Mouse (Mus musculus): ENCODE measurements around the gene Tmem25.

Gene Tmem25

DNA sequence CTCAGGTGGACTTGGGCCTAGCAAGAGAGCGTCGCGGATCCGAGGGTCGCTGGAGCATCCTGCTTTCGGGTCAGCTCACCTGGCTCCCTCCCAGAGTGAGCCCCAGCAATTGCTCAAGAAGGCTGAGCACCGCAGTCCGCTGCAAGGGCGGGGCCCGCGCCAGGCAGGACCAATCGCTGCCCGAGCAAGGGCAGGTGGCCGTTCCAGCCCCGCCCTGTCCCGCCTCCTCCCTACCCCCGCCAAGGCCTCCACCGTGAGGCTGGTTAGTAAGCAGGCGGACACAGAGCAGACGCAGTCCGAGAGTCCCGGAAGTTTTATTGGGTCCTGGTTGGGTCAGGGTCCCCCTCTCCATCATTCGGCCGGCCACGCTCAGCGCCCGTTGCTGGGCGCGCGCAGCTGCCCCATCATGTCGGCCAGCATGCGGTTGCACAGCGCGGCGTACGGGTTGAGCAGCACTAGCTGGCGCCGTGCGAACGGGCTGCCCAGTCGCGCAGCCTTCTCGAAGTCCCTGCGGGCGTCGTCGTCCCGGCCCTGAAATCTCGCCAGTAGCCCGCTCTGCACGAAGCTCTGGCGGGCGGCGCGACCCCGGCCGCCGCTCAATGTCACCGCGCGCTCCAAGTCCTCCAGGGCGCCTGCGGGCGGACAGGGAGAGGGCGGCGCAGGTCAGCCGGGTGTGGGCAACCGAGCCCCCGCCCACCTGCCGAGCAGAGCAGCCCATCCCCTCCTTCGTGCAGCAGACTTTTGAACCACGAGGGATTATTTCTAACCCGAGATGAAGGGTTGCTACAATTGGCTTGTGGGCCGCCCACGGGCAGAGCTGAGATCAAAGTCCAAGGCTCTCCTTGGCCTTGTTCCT is at the start of gene Tmem25:
TSS of gene Tmem25 (minus strand) at position 206 of the 856 bp plus-strand sequence.
- DNase-seq (ENCODE audit: low spot score): peak; percentile 79

DNA sequence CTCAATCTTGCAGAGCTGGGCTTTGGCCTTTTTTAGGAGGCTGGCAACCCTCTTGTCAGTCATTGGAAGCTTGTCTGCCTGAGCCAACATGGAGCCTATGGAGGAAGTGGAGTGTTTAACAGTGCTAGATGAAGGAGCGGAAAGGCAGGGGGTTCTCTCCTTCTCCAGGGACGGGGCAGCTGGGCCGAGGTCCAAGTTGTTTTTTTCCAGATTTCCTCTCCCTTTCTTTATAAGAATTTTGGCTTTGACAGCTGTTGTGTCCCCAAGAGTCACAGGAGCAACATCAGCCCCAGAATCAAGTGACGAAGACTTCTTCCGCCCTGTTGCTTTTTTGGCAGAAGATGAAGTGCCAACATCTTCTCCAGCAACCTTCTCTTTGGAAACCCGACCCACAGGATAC is 48.3 kb upstream of the Tmem25 start:
- DNase-seq (ENCODE audit: low spot score): no peak

DNA sequence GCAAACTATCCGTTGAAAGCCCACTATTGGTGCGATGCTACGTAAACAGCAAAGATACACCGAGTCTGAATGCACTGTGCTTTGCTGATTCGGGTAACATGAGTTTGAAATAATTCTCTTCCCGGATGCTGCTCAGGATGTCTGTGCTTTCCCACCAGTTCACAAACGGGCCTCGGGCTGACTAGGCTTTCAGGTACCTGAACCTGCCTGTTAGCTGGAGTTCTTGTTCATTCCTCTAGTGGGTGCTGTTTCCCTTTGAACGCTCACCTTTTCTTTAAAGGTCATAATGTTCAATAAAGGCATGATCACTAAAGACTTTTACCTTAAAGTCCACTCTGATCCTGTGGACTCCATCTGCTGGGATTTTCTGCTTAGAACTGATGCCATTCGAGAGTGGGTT is 42.1 kb upstream of the Tmem25 start:
- DNase-seq (ENCODE audit: low spot score): no peak

DNA sequence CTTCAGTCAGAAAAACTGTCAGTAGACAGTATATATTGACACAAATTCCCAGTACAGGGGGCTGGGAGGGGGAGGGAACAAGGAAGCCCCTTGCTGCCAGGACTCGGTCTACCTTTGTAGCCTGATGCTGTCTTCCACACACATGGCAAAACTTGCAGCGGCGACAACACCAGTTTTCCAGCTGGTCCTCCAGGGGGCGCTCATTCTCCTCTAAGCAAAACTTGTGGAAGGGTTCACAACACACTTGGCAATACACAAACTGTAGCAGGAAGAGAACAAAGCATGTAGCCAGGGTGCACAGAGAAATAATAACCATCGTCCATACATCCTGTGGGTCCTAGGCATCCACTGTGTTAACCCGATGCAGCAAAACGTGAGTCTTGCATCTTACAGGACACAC is 37.3 kb upstream of the Tmem25 start:
- peak; percentile 51 for DNase-seq (ENCODE audit: low spot score)

DNA sequence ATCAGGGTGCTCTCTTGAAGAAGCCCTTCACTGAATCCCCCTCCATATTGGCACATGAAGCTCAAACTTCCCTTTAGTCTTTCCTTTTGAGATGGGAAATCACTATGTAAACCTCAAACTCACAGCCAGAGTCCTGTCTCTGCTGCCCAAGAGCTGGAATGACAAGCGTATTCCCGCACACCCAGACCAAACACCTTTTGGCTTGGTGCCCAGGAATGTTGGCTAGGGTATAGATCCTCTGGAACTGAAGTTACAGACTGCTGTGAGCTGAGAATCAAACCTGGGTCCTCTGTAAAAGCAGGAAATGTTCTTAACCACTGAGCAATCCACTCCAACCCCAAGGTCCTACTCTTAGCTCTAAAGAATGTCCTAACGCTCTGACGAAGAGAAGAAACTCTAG is 33.2 kb upstream of the Tmem25 start:
- DNase-seq (ENCODE audit: low spot score): no peak

DNA sequence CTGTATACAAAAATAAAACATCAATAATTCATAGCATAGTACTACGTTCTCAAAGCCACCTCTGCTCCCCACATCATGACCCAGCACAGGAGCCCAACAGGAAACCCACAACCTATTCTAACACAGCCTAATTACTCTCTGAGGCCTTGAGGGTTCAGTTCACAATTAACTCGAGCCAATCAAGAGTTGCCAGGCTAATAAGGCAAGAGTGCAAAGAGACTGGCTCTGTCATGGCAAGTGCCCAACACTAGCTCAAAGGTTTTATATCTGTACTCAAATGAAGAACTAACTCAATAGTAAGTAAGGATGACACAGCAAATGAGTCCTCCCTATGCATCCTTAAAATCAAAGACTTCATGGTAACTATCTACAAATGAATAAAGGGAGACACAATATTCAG is 31.4 kb upstream of the Tmem25 start:
- DNase-seq (ENCODE audit: low spot score): no peak

DNA sequence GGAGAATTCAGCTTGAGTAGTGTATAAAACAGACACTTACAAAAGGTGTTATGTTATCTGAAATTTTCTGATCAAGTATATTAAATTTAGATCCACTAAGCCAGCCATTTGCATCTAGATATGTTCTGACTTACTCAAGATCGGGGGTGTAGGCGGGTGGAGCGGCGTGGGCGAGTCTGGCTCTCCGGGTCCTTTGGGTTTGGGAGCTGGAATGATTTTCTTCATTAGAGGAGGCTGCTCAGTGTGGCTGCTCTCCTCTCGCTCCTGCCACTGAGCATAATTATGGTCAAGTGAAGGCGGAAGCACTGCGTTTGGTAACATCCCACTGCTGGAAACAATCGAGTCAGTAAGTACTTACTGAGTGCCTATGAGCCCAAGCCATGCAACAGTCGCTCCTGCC is 29.8 kb upstream of the Tmem25 start:
- peak; percentile 29 for DNase-seq (ENCODE audit: low spot score)

DNA sequence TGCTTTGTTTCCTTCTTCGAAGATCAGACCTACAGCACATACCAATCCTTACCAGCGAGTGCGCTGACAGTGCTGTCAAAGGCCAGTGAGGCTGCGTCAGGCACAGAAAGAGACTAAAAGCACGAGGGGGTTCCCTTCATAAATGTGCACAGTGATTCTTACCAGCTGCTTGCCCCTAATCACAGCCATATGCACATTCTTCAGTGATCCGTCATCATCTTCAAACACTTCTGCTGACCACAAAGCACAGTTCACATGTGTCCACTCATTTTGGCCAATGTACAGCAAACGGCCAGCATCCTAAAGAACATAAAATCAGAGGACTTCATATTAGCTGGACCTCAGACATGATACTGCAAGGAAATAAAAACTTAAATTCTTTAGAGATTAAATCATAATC is 27.6 kb upstream of the Tmem25 start:
- DNase-seq (ENCODE audit: low spot score): no peak

DNA sequence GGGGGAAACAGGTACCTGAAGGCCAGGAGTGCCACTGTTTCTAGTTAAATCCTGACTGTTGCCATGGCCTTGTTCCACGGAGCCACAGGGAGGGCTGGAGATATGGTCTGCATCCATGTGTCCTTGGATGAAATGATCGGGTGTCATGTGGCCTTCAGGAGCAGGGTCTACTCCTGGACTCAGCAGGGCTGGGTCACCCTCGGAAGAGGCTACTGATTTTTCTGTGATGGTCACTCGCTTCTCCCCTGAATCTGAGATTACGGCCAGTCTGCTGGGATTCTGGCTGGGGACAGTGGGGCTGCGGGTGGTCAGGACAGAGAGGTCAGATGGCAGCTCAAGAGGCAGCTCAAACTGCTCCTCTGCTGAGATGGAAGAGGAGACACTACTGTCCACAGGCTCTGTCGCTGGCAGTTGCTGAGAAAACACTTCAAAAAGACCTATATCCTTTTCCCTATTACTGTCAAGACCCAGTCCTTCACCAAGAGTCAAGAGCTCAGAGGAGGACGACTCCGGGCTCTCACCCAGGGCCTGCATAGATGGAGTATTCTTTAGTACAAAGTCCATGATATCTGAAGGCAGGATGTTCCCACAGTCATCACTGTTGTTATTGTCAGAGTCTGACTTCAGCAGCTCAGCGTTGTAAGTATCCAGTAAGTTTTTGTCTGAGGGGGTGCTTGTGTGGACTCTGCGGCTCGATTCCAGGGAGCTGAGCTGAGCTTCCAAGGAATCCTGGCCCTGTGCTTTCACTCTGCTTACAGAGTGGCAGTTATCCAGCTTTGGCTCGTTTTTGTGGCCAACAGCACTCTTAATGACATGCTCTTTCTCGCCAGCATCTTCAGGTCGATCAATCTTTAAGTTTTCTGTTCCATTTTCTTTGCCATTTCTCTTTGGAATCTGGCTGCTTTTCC is 21.1 kb upstream of the Tmem25 start:
- no peak for DNase-seq (ENCODE audit: low spot score)

DNA sequence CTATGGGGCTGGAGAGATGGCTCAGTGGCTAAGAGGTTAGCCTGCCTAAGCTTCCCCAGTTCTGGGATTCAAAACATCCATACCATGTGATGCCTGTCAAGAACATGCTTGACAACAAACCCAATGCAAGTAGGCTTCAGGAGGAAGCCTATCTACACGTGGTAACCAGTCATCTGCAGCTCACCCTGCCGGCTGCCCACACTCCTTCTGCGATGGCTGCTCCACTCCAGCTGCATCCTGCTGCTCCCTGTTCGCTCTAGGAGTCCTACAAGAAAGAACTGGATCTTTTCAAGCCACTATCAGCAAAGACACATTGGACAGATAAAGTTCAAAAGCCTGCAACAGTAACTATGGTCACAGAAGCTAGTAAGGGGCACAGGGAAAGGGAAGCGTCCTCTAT is 18.4 kb upstream of the Tmem25 start:
- DNase-seq (ENCODE audit: low spot score): no peak

DNA sequence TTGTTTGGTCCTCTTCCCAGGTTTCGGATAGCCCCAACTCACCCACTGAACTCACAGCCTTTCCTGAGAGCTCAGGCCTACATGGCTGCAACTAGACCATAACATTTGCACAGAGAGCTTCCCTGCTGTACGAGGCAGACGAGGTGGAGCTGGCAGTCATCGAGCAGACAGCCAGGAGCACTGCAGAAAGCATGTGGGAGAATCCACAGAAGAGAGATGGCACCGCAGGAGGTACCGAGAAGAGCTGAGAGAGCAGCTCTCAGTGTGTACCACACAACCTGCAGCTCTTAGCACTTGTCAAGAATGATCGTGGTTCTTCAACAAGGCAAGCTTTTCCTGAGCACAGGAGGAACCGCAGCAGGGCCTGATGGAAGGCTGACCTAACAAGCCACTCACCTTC is 15.1 kb upstream of the Tmem25 start:
- DNase-seq (ENCODE audit: low spot score): no peak

DNA sequence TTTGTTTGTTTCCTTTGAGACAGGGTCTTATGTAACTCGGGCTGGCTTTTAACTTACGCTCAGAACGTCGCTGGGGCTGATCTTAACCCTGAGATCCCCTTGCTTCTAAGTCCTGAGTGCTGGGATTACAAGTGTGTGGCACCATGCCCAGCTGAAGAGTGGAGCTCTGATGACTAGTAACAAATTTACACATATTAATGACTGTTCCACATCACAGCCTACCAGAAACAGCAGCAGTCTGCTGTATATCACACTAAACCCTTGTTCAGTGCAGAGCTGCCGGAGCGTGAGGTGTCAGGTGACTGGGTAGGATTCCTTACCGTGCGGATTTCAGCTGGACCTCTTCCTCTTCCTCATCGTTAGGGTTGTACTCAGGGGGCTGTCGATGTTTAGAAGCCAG is 11.2 kb upstream of the Tmem25 start:
- DNase-seq (ENCODE audit: low spot score): no peak

DNA sequence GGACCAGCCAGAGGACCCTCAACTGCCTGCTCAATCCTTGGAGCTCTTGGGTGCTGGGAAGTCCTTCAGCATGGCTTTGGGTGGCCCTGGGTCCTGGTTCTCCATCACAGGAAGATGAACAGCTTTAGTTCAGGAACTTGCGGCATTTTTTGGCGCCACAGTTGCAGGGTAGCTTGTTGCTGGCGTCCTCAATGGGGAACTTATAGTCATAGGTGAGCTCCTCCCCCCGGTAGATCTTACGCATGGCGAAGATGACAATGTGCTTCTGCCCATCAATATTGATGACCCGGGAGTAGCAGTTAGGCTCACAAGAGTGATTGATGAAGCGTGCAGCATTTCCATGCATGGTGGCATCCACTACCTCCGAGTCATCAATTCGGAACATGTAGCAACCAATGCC is 8.7 kb upstream of the Tmem25 start:
- no peak for DNase-seq (ENCODE audit: low spot score)

DNA sequence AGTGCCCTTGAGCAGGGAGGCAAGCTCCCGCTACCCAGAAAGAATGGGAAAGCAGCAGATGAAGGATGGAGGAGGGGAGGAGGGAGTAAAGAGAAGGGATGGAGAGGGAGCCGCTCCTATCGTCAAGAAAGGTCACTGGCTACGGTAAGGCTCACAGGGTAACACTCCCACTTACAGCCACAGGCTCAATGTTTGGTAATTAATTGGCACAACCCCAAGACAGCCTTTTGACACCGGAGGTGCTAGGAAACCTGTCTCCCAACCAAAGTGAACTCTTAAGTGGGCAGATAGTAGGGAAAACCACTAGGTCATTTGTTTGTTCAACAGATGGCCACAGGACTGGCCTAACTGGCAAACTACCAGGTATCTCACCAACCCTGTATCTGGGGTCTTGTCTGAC is 8.0 kb upstream of the Tmem25 start:
- DNase-seq (ENCODE audit: low spot score): no peak

DNA sequence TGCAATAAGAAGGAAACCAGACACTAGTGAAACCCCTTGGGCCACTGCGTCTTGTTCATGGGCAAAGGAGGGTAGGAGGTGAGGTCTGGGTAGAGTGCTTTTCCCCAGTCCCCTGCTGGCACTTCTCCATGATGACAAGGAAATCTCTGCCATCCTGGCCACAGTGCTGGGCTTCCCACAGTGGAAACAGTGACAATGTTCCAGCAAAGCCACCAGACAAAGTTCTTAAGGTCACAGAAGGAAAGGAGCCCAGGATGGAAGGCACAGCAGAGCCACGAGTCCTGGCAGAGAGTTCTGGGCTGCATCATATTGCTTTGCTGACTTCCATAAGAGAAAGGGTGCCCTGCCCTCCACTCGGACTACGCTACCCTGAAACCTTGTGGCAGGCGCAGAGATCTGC is 6.4 kb upstream of the Tmem25 start:
- DNase-seq (ENCODE audit: low spot score): no peak

DNA sequence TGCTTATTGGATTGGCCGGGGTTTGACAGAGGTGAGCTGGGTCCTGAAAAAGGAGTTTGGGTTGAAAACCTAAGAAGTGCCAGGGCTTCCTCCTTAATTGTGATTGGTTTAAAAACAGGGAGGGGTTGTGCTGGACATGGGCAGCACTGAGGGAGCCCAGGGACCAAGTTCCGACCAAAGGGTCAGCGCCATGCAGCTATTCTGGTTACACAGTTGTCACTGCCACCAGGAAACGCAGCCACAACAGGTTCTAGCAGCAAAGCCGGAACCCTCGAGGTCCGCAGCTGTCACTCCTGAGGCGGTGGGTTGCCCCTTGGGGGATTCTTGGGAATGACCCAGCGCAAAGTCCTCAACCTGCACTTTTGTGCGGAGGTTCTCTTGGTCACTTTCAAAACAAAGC is 5.6 kb upstream of the Tmem25 start:
- DNase-seq (ENCODE audit: low spot score): no peak

DNA sequence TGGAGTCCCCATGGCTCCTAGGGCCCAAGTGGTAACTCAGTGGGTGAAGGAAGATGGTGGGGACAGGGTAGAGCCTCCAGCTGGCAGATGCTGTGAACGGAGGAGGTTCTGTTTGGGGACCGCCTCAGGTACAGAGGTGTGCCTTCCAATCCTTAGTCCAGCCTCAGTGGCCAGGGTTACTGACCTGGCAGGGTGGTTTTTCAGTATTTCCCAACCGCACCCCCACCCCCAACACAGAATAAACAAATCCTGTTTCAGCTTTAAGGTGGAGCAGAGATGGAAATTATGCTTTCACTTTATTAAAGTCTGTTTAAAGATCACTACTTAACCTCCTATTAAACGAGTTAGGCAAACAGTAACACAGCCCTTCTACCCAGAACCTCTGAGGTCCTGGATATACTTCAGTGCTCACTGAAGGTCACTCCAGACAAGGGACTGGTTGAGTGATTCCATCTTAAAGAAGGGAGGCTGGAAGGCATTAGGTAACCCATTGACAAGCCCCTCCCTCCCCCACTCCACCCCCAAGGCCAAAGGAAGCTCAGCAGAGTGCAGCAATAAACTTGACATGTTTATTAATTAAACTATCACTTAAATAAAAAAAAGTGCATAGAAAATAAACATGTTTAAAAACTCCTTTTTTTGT is 3.8 kb upstream of the Tmem25 start, which contains the start of gene Ttc36:
TSS of gene Ttc36 (minus strand) at position 265 of the 643 bp plus-strand sequence.
- no peak for DNase-seq (ENCODE audit: low spot score)

DNA sequence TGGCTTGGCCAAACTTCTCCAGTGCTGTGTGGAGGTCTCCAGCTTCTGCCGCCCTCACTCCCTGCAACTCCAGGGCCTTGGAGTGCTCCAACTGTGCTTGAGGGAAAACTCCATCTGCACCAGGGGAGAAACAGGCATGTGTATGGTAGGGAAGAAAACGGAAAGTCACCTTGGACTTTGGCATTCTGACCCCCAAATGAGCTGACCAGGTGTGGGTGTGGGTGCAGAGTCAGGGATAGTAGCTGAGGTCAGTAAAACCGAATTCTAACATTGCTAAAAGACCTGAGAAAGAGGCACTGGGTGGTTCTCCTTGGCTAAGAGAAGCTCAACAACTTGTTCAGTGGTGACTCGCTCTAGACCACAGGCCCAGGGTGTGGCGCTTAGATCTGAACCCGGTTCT is 2.6 kb upstream of the Tmem25 start:
- no peak for DNase-seq (ENCODE audit: low spot score)

DNA sequence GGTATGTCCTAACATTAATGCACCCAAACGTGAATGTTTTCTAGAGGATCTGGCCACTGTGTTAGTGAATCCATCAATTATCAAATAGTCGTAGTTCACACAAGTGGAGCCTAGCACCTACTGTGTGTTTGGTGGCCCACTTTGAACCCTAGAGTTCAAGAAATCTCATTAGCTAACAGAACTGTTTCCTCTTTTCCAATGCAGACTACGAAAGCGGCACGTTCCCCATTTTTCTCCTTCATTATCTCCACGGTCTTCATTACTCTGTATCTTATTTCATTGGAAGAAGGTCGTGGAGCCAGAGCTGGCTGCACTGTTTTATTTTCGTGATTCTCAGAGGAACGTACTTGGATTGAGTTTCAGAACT is 834 bp upstream of the Tmem25 start:
- DNase-seq (ENCODE audit: low spot score): no peak

DNA sequence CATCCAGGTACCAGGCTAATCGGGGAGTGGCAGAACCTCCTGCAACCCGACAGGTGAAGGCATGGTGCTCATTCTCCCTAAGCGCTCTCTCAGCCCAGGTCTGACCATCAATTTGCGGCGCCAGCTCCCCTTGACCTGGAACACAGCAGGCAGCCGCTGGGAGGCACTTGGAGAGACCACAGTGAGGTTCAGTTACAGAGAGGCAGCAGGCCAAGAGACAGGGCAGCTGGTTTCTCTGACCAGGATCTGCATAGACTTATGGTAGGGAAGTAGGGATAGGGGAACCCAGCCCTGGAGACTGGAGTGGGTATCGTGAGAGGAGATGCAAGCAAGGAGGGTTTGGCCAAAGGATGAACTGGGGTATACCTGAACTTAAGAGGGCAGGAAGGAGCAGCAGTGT is 809 bp downstream of the Tmem25 start:
- no peak for DNase-seq (ENCODE audit: low spot score)

DNA sequence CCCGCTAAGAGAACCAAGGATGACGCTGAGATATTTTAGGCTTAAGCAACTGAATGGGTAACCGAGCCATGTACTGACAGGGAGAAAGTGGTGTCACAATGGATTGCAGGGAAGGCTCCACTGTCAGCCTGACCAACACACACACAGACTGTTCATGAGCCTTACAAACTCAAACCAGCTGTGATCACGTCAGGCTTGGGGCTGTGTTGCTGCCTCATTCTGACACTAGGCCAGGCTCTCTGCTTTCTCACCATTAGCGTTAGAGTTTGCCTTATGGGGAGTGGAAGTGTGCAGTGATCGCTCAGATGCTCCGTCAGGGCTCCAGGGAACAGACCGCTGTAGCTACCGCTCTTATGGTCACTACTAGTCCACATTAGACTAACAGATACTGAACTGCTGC is 6.3 kb downstream of the Tmem25 start:
- DNase-seq (ENCODE audit: low spot score): no peak

DNA sequence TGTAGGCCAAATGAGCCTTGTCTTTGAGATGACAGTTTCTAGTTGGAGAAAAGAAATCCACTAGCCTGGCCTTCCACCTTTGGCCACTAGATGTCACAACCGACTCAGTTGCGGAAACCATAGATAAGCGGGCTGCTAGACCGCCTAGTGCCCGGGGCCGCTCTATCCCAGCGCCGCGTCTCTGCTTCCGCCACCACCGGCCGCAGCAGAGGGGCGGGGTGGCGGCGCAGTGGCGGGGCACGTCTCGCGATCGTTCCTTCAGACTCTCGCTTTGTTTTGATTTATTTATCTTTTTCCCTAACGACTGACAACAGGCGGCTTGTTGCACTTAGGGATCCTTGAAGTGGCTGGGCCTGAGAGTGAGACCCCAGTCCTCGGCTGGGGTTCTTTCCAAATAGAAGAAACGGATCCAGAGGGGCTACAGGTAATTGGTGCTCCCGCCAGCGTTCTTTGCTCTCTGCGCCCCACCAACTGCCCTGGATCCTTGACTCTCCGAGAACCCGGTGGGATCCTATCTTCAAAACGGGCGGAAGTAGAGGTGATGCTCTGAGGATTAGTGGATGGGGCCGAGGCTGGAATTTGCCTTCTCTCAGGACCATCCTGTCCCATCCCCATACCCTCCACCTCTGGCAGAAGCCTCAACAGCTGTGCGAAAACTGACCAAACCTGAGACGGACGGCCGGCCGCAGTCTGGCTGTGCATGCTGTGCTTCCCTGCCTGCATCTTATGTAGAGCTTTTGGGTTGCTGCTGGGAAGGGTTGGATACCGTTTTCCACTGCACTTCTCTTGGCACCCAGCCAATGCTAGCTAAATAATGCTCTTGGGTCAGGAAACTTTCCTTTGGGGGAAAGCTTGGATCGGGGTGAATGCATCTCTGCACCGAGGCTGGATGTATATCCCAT is 26.1 kb downstream of the Tmem25 start:
- DNase-seq (ENCODE audit: low spot score): peak; percentile 88
